Mouse (Mus musculus) hindbrain, embryonic 16.5 days (tissue): ENCODE data around the gene Gm4305. TPM values are rescaled to one million over a fixed set of nuclear protein-coding genes. Genes with fewer than 3 reads are reported as not detected.
"Not testable (repeated sequence)": the region's sequence is repeated elsewhere in the genome, so short reads cannot be mapped to it uniquely, and the experiment has no call there.

Experiments
- ATAC-seq: fragments of 200-750 bp; cut with Nextera tagmentation; 2 replicates; pipeline ENCODE4 v1.8.0; 2017; ENCODE audit warnings: moderate TSS enrichment, moderate library complexity
- H3K27ac ChIP-seq: fragments of 300-500 bp; sonication (generic); 2 replicates; pipeline ENCODE4 v1.5.1; 2014; ENCODE audit warnings: low read depth, mild to moderate bottlenecking, control low read depth, low read length, moderate library complexity
- H3K27me3 ChIP-seq: fragments of 300-500 bp; sonication (generic); replicated peaks from 2 replicates; pipeline ENCODE4 v1.6.1; 2014; ENCODE audit warnings: low read length; ENCODE audit not compliant: control insufficient read depth, insufficient read depth
- H3K36me3 ChIP-seq: fragments of 300-500 bp; sonication (generic); 2 replicates; pipeline ENCODE4 v1.6.1; 2014; ENCODE audit warnings: mild to moderate bottlenecking, low read length, moderate library complexity, mixed read lengths; ENCODE audit not compliant: control insufficient read depth, insufficient read depth
- H3K4me1 ChIP-seq: fragments of 300-500 bp; sonication (generic); 2 replicates; pipeline ENCODE4 v1.6.1; 2014; ENCODE audit warnings: low read depth, low read length; ENCODE audit not compliant: control insufficient read depth, insufficient read depth
- H3K4me2 ChIP-seq: fragments of 300-500 bp; sonication (generic); 2 replicates; pipeline ENCODE4 v1.6.1; 2014; ENCODE audit warnings: mild to moderate bottlenecking, low read length, control low read depth, moderate library complexity
- H3K4me3 ChIP-seq: fragments of 300-500 bp; sonication (generic); 2 replicates; pipeline ENCODE4 v1.5.1; 2014; ENCODE audit warnings: mild to moderate bottlenecking, low read length, control low read depth, moderate library complexity
- H3K9ac ChIP-seq: fragments of 300-500 bp; sonication (generic); 2 replicates; pipeline ENCODE4 v1.6.1; 2014; ENCODE audit warnings: low read depth, mild to moderate bottlenecking, control low read depth, low read length, moderate library complexity
- H3K9me3 ChIP-seq: fragments of 300-500 bp; sonication (generic); 2 replicates; pipeline ENCODE4 v1.6.1; 2014; ENCODE audit warnings: mild to moderate bottlenecking, low read length, moderate library complexity; ENCODE audit not compliant: control insufficient read depth
- WGBS: fragments of 180-500 bp; shearing (Covaris S2); extraction: QIAGEN DNeasy Blood & Tissue Kit; methylation state at CpG from one replicate; pipeline ENCODE4 v1.1.7; 2014; 5-methylcytosine and 5-hydroxymethylcytosine counted together
- polyA plus RNA-seq: library from polyadenylated mRNA; unstranded; fragments of >200 nt; fragmentation: Nextera tagmentation; extraction: Ambion mirVana; gene quantifications from 2 replicates; pipeline ENCODE4 v1.2.1, GENCODE M21; 2015

Gene Gm4305
- not detected in 2 replicates for polyA plus RNA-seq

DNA sequence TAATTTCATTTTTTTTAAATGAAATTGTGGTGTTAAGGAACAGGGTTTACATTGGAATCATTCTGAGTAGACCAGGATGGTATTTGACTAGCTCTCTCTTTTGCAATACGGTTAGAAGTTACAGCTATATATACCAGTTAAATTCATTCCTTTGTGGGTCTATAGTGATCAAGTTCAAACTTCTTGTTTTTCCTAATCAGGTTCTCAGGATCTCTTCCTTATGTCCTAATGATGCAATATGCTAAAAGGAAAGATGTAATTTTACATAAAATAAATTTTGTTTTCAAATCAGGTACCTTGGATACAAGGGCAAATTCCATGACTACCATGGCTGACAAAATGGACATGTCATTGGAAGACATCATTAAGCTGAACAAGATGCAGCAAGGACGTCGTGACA, at the start of gene Gm4305:
Gene Gm4305, plus strand, starts transcription at position 301 of the 400 bp plus-strand sequence.
- H3K4me1 ChIP-seq, H3K9ac ChIP-seq, H3K36me3 ChIP-seq, H3K4me3 ChIP-seq, H3K27ac ChIP-seq, H3K27me3 ChIP-seq, H3K4me2 ChIP-seq, ATAC-seq, H3K9me3 ChIP-seq: not testable (repeated sequence)
- no CpG with 5 or more reads among the region's 3 CpGs for WGBS

DNA sequence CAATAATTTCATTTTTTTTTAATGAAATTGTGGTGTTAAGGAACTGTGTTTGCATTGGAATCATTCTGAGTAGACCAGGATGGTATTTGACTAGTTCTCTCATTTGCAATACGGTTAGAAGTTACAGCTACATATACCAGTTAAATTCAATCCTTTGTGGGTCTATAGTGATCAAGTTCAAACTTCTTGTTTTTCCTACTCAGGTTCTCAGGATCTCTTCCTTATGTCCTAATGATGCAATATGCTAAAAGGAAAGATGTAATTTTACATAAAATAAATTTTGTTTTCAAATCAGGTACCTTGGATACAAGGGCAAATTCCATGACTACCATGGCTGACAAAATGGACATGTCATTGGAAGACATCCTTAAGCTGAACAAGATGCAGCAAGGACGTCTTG, 15.5 kb upstream of the Gm4305 start, which contains the start of gene Gm4301:
Gene Gm4301, plus strand, starts transcription at position 301 of the 400 bp plus-strand sequence.
- WGBS, result no CpG with 5 or more reads among the region's 2 CpGs
- H3K36me3 ChIP-seq, ATAC-seq, H3K4me2 ChIP-seq, H3K4me1 ChIP-seq, H3K9ac ChIP-seq, H3K27me3 ChIP-seq, H3K4me3 ChIP-seq, H3K9me3 ChIP-seq, H3K27ac ChIP-seq: not testable (repeated sequence)

DNA sequence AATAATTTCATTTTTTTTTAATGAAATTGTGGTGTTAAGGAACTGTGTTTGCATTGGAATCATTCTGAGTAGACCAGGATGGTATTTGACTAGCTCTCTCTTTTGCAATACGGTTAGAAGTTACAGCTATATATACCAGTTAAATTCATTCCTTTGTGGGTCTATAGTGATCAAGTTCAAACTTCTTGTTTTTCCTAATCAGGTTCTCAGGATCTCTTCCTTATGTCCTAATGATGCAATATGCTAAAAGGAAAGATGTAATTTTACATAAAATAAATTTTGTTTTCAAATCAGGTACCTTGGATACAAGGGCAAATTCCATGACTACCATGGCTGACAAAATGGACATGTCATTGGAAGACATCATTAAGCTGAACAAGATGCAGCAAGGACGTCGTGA, 10.4 kb upstream of the Gm4305 start, which contains the start of gene Gm4302:
Gene Gm4302, plus strand, starts transcription at position 301 of the 400 bp plus-strand sequence.
- H3K9ac ChIP-seq, H3K27me3 ChIP-seq, H3K4me1 ChIP-seq, ATAC-seq, H3K4me2 ChIP-seq, H3K9me3 ChIP-seq, H3K27ac ChIP-seq, H3K4me3 ChIP-seq, H3K36me3 ChIP-seq: not testable (repeated sequence)
- no CpG with 5 or more reads among the region's 3 CpGs for WGBS

DNA sequence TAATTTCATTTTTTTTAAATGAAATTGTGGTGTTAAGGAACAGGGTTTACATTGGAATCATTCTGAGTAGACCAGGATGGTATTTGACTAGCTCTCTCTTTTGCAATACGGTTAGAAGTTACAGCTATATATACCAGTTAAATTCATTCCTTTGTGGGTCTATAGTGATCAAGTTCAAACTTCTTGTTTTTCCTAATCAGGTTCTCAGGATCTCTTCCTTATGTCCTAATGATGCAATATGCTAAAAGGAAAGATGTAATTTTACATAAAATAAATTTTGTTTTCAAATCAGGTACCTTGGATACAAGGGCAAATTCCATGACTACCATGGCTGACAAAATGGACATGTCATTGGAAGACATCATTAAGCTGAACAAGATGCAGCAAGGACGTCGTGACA, 5.2 kb upstream of the Gm4305 start, which contains the start of gene Gm4303:
Gene Gm4303, plus strand, starts transcription at position 301 of the 400 bp plus-strand sequence.
- not testable (repeated sequence) for ATAC-seq, H3K4me2 ChIP-seq, H3K9me3 ChIP-seq, H3K36me3 ChIP-seq, H3K27ac ChIP-seq, H3K4me1 ChIP-seq, H3K27me3 ChIP-seq, H3K9ac ChIP-seq, H3K4me3 ChIP-seq
- WGBS, result no CpG with 5 or more reads among the region's 3 CpGs

DNA sequence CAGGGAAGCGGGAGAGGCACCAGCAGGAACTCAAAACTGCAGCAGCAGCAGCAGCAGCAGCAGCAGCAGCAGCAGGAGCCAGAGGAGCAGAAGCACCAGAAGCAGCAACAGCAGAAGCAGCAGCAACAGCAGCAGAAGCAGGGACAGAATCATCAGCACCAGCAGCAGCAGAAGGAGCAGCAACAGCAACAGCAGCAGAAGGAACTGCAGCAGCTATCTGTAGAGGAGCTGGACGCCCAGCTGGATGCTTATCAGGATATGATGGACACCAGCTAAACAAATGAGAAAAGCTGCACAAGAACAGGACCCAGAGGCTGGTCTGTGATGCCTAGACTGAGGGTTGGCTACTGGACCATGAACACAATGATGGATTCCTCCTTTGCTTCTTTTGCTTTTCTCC, 5.9 kb downstream of the Gm4305 start:
- not testable (repeated sequence) for H3K27ac ChIP-seq, H3K27me3 ChIP-seq, H3K4me1 ChIP-seq, H3K9ac ChIP-seq, H3K4me2 ChIP-seq, H3K9me3 ChIP-seq, H3K4me3 ChIP-seq, H3K36me3 ChIP-seq, ATAC-seq
- 69% methylated on average over 1 of the region's 2 CpGs for WGBS

DNA sequence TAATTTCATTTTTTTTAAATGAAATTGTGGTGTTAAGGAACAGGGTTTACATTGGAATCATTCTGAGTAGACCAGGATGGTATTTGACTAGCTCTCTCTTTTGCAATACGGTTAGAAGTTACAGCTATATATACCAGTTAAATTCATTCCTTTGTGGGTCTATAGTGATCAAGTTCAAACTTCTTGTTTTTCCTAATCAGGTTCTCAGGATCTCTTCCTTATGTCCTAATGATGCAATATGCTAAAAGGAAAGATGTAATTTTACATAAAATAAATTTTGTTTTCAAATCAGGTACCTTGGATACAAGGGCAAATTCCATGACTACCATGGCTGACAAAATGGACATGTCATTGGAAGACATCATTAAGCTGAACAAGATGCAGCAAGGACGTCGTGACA, 10.1 kb downstream of the Gm4305 start, which contains the start of gene Gm4307:
Gene Gm4307, plus strand, starts transcription at position 301 of the 400 bp plus-strand sequence.
- not testable (repeated sequence) for H3K4me3 ChIP-seq, H3K9me3 ChIP-seq, H3K4me2 ChIP-seq, H3K27me3 ChIP-seq, H3K9ac ChIP-seq, H3K36me3 ChIP-seq, ATAC-seq, H3K27ac ChIP-seq, H3K4me1 ChIP-seq
- no CpG with 5 or more reads among the region's 3 CpGs for WGBS

DNA sequence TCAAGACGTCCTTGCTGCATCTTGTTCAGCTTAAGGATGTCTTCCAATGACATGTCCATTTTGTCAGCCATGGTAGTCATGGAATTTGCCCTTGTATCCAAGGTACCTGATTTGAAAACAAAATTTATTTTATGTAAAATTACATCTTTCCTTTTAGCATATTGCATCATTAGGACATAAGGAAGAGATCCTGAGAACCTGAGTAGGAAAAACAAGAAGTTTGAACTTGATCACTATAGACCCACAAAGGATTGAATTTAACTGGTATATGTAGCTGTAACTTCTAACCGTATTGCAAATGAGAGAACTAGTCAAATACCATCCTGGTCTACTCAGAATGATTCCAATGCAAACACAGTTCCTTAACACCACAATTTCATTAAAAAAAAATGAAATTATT, 31.6 kb downstream of the Gm4305 start, which contains the start of gene Gm4312:
Gene Gm4312, minus strand, starts transcription at position 101 of the 400 bp plus-strand sequence.
- not testable (repeated sequence) for H3K4me1 ChIP-seq, H3K4me2 ChIP-seq, H3K9me3 ChIP-seq, ATAC-seq, H3K27ac ChIP-seq, H3K27me3 ChIP-seq, H3K4me3 ChIP-seq, H3K9ac ChIP-seq, H3K36me3 ChIP-seq
- WGBS, result no CpG with 5 or more reads among the region's 2 CpGs

Other genes with a start within 250 kb of the Gm4305 start
- gene Gm4301, start 15.4 kb upstream of the Gm4305 start, polyA plus RNA-seq, result not detected in 2 replicates
- not detected in 2 replicates for gene Gm4302, start 10.3 kb upstream of the Gm4305 start, polyA plus RNA-seq
- gene Gm4303, start 5.1 kb upstream of the Gm4305 start, polyA plus RNA-seq, result not detected in 2 replicates
- gene Gm4307, start 10.2 kb downstream of the Gm4305 start, polyA plus RNA-seq, result not detected in 2 replicates
- not detected in 2 replicates for gene Gm4312, start 31.5 kb downstream of the Gm4305 start, polyA plus RNA-seq
- gene Tmtc3, start 136.3 kb downstream of the Gm4305 start, polyA plus RNA-seq, result 9.0 and 11.3 TPM in 2 replicates
- 5.8 and 6.3 TPM in 2 replicates for gene Cep290, start 136.5 kb downstream of the Gm4305 start, polyA plus RNA-seq
- gene 4930430F08Rik, start 239.3 kb downstream of the Gm4305 start, polyA plus RNA-seq, result 14.4 and 17.8 TPM in 2 replicates
- gene 1700017N19Rik, start 239.4 kb downstream of the Gm4305 start, polyA plus RNA-seq, result 0.19 TPM in 1 of 2 replicates, not detected in the other